Mouse (Mus musculus) lung, adult 2 months (tissue): ENCODE measurements around the gene Krt28.

Experiments
- CTCF ChIP-seq: fragments of 200-500 bp; IDR thresholded peaks from 2 replicates; pipeline ENCODE4 v1.5.1; 2011; ENCODE audit warnings: mild to moderate bottlenecking, low read length, control low read depth; ENCODE audit not compliant: insufficient read depth
- POLR2A ChIP-seq: fragments of 200-500 bp; IDR thresholded peaks from 2 replicates; pipeline ENCODE4 v1.6.1; 2011; ENCODE audit warnings: low read depth, mild to moderate bottlenecking, control low read depth, low read length, borderline replicate concordance; ENCODE audit errors: extremely low read depth

- TF ChIP-seq CTCF, result no peak
- TF ChIP-seq POLR2A, result no peak
These were observed 53.6 kb downstream of the Krt28 start for GRCm38 (mm10) chr11:99321094-99321493.
